Mouse (Mus musculus): Measurements from ENCODE around the gene Dnajc30.
"Not testable (repeated sequence)": the region's sequence is repeated elsewhere in the genome, so short reads cannot be mapped to it uniquely, and the experiment has no call there.

Dnajc30 gene

GRCm38 (mm10) chr5:135063629-135064381 is at the start of gene Dnajc30:
TSS of gene Dnajc30 (plus strand) at chr5:135064202.
- peak; percentile 96 to 97 for DNase-seq

- peak; percentile 89 to 90 for DNase-seq
These were observed 48.5 kb upstream of the Dnajc30 start for GRCm38 (mm10) chr5:135015497-135015896.

- no peak for DNase-seq
These were observed 47.7 kb upstream of the Dnajc30 start for GRCm38 (mm10) chr5:135016224-135016759.

GRCm38 (mm10) chr5:135021814-135022213 is 42.2 kb upstream of the Dnajc30 start:
- no peak for DNase-seq

GRCm38 (mm10) chr5:135023344-135024173 is 40.4 kb upstream of the Dnajc30 start, which contains the start of gene Stx1a:
TSS of gene Stx1a (plus strand) at chr5:135023482.
- DNase-seq: peak; percentile 58 to 66

GRCm38 (mm10) chr5:135024665-135025224 is 39.3 kb upstream of the Dnajc30 start:
- peak in 1 of 2 experiments; percentile 24 for DNase-seq

GRCm38 (mm10) chr5:135025899-135026298 is 38.1 kb upstream of the Dnajc30 start:
- DNase-seq: no peak

GRCm38 (mm10) chr5:135029007-135029854 is 34.8 kb upstream of the Dnajc30 start:
- no peak for DNase-seq

GRCm38 (mm10) chr5:135032581-135032980 is 31.4 kb upstream of the Dnajc30 start:
- DNase-seq: no peak

- DNase-seq: peak; percentile 31 to 34
These were observed 29.4 kb upstream of the Dnajc30 start for GRCm38 (mm10) chr5:135034593-135034992.

GRCm38 (mm10) chr5:135035608-135036359 is 28.2 kb upstream of the Dnajc30 start:
- DNase-seq: no peak

- DNase-seq: no peak
These were observed 26.1 kb upstream of the Dnajc30 start for GRCm38 (mm10) chr5:135037946-135038345.

- no peak for DNase-seq
These were observed 24.5 kb upstream of the Dnajc30 start for GRCm38 (mm10) chr5:135039541-135039940.

- DNase-seq: no peak
These were observed 23.9 kb upstream of the Dnajc30 start for GRCm38 (mm10) chr5:135040059-135040458.

- DNase-seq: no peak
These were observed 23.2 kb upstream of the Dnajc30 start for GRCm38 (mm10) chr5:135040777-135041176.

- DNase-seq: no peak
These were observed 21.8 kb upstream of the Dnajc30 start for GRCm38 (mm10) chr5:135042105-135042788.

GRCm38 (mm10) chr5:135044575-135044974 is 19.4 kb upstream of the Dnajc30 start:
- no peak for DNase-seq

- no peak for DNase-seq
These were observed 15.5 kb upstream of the Dnajc30 start for GRCm38 (mm10) chr5:135048539-135048938.

GRCm38 (mm10) chr5:135049268-135049667 is 14.7 kb upstream of the Dnajc30 start:
- not testable (repeated sequence) for DNase-seq

GRCm38 (mm10) chr5:135053356-135053755 is 10.6 kb upstream of the Dnajc30 start:
- DNase-seq: no peak

- DNase-seq: no peak
These were observed 372 bp downstream of the Dnajc30 start for GRCm38 (mm10) chr5:135064382-135064766.
